Mouse (Mus musculus): Measurements from ENCODE around the gene Tmem170. TPM values are rescaled to one million over a fixed set of nuclear protein-coding genes. Genes with fewer than 3 reads are reported as not detected.

Gene Tmem170
- total RNA-seq (2021), result 1 to 10 TPM; 2.6 to 3.1 TPM

- intact Hi-C loops (cut with DNase I), result no loop called here
- peak; percentile 94 to 97 for DNase-seq (ENCODE audit: extremely low spot score in 1 of 2, low spot score in 2 of 2)
Observed at GRCm38 (mm10) chr8:111876355-111876948, at the start of gene Tmem170. Gene Tmem170 (minus strand): TSS chr8:111876750.

DNA sequence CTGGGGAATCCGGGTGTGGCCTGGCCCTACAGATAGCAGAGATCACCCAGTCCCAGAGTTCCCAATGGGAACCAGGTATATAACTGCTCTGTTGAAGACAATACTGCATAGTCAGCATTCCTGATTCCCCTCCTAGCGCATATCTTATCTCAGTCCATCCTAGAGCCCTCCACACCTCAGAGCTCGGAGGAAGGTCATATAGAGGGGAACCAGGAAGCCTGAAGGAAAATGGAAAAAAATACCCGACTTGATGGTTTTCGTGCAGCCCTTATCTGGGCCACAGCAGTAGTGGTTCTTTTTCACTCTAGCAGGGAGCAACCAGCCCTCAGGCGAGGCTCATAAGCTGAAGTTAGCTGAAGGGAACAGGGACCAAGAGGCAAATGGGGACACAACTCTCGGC is 48.4 kb upstream of the Tmem170 start:
- DNase-seq (ENCODE audit: extremely low spot score in 1 of 2, low spot score in 2 of 2), result no peak
- intact Hi-C loops (cut with DNase I), result no loop called here

- peak in 1 of 2 experiments; percentile 57 for DNase-seq (ENCODE audit: extremely low spot score in 1 of 2, low spot score in 2 of 2)
- intact Hi-C loops (cut with DNase I), result no loop called here
Observed at GRCm38 (mm10) chr8:111923383-111923804, 46.8 kb upstream of the Tmem170 start.

GRCm38 (mm10) chr8:111920971-111921370 is 44.4 kb upstream of the Tmem170 start:
- no peak for DNase-seq (ENCODE audit: extremely low spot score in 1 of 2, low spot score in 2 of 2)
- intact Hi-C loops (cut with DNase I), result no loop called here

GRCm38 (mm10) chr8:111919663-111920062 is 43.1 kb upstream of the Tmem170 start:
- intact Hi-C loops (cut with DNase I), result no loop called here
- no peak for DNase-seq (ENCODE audit: extremely low spot score in 1 of 2, low spot score in 2 of 2)

DNA sequence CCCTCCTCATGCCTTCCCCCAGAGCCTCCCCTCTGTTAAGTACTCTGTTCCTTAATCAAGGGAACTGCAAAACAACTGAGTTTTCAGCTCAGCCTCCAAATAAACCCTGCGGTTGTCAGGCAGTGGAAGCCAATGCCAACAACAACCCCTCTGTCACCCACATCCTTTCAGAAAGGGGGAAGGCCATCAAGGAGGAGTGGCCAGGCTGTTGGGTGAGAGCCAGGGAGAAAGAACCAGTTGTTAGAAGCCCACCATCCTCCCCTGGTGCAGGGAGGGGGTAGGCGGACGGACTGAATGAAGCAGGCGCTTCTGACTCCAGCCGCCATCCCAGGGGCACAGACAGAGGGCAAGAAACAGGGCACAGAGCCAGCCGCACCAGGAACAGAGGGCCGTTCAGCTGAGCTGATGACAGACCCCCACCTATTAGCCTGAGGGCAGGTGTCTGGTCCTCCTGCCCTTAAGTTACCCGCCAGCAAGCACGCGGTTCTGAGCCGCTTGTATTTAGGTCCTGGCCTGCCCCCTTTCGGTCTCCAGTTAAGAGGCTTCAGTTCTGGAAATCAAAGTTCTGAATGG is 36.4 kb upstream of the Tmem170 start:
- DNase-seq (ENCODE audit: extremely low spot score in 1 of 2, low spot score in 2 of 2), result peak; percentile 55 to 79

DNA sequence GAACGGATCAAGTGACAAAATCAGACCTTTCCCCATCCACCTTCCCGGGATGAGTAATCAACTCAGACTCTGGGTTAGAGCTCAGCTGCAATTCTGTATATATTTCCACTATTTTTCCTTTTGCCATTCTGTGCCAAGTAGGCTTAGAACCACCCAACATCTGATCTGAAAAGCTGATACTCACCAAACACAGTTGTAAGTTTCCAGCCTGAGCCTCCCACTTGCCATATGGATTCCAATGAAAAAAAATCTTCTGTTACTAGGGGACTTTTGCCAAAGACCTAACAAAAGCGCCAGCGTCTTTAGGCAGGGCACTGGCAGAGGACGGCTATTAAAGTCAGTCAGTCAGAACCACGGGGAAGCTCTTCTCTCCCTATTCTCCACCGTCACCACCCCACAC is 35.0 kb upstream of the Tmem170 start:
- no peak for DNase-seq (ENCODE audit: extremely low spot score in 1 of 2, low spot score in 2 of 2)
- intact Hi-C loops (cut with DNase I), result no loop called here

More for the DNA sequence above, 36.4 kb upstream of the Tmem170 start:
- intact Hi-C loops (cut with DNase I), result no loop called here

DNA sequence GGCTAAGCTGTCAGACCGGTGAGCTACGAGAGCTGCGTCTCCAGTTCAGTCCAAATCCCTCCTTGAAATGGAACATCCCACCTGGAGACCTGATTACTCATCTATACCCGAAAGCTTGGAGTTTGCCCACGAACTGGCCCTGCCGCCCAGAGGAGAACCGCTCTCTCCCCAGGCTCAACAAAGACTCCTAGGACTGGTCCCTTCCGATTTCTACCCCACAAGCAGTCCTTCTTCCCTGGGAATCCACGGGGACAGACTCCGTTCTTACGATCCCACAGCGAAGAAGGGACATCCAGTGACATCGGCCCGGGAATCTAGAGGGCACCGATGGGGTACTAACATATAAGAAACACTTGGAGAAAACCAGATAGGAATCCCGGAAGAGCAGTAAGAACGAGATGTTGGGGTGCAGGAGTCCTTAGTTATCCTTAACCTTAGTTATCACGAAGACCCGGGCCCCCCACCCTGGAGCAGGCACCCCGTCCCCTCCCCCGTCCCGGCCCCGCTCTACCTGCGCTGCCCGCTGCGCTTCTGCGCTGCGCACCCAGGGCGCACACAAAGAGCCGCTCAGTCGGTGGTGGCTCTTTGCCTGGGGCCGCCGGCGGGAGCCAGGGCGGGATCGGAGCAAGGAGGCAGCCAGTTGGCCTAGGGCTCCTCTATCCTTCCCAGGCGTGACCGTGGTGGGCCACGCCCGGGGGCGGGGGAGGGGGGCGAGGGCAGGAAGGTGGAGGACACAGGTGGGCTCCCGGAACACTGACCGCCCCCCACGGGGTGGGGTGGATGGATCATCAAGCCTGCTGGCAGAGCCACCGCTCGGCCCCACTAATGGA is 33.3 kb upstream of the Tmem170 start, which contains the start of gene Chst5:
TSS of gene Chst5 (minus strand) at position 827 of the 830 bp plus-strand sequence.
- intact Hi-C loops (cut with DNase I), result no loop called here
- peak in 1 of 2 experiments; percentile 40 for DNase-seq (ENCODE audit: extremely low spot score in 1 of 2, low spot score in 2 of 2)

- intact Hi-C loops (cut with DNase I), result no loop called here
- DNase-seq (ENCODE audit: extremely low spot score in 1 of 2, low spot score in 2 of 2), result no peak
Observed at GRCm38 (mm10) chr8:111905500-111906121, 29.1 kb upstream of the Tmem170 start.

GRCm38 (mm10) chr8:111902080-111902479 is 25.5 kb upstream of the Tmem170 start:
- DNase-seq (ENCODE audit: extremely low spot score in 1 of 2, low spot score in 2 of 2), result no peak
- intact Hi-C loops (cut with DNase I), result no loop called here

GRCm38 (mm10) chr8:111898586-111898985 is 22.0 kb upstream of the Tmem170 start:
- intact Hi-C loops (cut with DNase I), result no loop called here
- no peak for DNase-seq (ENCODE audit: extremely low spot score in 1 of 2, low spot score in 2 of 2)

- intact Hi-C loops (cut with DNase I), result no loop called here
Observed at GRCm38 (mm10) chr8:111894955-111895354, 18.4 kb upstream of the Tmem170 start.

GRCm38 (mm10) chr8:111892615-111893014 is 16.1 kb upstream of the Tmem170 start:
- intact Hi-C loops (cut with DNase I), result no loop called here

More at GRCm38 (mm10) chr8:111894955-111895354, 18.4 kb upstream of the Tmem170 start:
- no peak for DNase-seq (ENCODE audit: extremely low spot score in 1 of 2, low spot score in 2 of 2)

DNA sequence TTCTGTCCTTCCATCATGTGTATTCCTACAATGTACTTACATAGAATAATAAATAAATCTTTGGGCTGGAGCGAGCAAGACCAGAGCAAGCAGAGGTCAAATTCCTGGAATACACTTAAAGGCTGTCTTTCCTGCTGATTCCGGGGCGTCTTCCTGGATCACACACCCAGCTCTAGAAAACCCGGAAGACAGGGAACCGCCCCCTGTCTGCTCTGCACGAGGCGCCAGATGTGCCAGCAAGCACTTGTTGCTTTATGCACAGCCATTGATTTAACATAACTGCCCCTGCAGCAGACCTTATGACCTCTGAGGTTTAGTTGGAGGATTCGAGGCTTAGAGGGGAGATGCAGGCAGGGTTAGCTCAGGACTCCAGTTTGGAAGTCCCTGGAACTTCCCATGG is 15.4 kb upstream of the Tmem170 start:
- intact Hi-C loops (cut with DNase I), result no loop called here

More at GRCm38 (mm10) chr8:111892615-111893014, 16.1 kb upstream of the Tmem170 start:
- DNase-seq (ENCODE audit: extremely low spot score in 1 of 2, low spot score in 2 of 2), result no peak

DNA sequence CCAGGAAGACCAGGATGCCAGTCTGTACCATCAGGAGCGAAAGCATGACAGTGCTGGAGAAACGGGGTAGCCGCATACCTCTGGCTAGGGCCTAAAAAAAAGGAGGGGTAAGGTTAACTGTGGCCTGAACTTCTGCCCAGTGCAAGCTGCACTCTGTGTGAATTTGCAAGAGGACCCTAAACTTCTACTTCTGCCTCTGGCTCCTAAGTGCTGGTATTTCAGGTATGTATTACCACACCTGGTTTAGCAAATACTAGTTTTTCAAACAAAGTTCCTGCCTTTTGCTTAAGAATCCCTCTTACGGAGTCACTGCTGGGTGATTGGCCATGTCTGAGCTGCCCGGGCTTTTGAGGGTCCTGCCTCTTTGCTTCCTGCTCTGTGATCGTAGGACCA is 14.4 kb upstream of the Tmem170 start:
- DNase-seq (ENCODE audit: extremely low spot score in 1 of 2, low spot score in 2 of 2), result no peak
- intact Hi-C loops (cut with DNase I), result no loop called here

More for the DNA sequence above, 15.4 kb upstream of the Tmem170 start:
- no peak for DNase-seq (ENCODE audit: extremely low spot score in 1 of 2, low spot score in 2 of 2)

DNA sequence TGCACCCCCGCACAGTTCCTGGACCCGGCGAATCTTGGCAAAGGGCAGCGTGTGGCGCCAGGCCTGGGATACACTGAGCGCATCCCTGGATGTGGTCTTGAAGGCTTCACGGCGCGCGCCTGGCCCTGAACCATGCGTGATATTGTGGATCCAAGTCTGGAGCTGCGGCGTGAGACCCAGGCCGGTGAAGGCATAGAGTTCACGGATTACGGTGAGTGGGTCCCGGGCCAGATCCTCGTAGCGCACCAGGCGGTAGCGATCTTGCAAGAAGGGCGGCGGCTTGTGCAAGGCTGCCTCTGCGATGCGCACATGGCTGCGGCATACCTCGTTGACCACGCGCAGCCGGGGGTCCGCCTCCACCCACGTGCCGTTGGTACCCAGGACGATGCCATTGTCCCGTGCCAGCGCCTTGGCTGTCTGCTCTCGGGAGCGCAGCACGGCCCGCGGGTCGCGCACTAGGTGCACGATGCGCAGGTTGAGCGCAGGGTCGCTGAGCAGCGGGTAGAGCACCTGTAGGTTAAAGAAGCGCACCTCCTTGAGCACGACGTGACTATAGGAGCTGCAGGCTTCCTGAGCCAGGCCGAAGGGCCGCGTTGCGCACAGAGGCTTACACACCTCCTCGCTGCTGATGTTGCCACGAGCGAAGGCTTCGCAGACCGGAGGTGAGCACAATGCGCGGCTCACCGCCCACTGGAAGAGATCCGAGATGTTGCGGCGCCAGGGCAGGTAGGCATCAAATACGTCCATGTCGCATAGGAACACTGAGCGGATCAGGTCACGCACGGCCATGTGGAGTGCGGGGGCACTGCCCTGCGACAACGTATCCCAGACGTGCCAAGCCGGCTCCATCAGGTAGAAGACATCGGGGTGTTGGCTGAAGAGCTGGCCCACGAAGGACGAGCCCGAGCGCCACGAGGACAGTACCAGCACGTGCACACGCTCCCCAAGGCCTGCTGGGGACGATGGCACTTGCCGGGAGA is 13.7 kb upstream of the Tmem170 start:
- intact Hi-C loops (cut with DNase I), result loop anchor here (10.0 kb wide), 1 partner anchor 95 kb away; no protein-coding TSS in a partner anchor
- DNase-seq (ENCODE audit: extremely low spot score in 1 of 2, low spot score in 2 of 2), result peak in 1 of 2 experiments; percentile 40

DNA sequence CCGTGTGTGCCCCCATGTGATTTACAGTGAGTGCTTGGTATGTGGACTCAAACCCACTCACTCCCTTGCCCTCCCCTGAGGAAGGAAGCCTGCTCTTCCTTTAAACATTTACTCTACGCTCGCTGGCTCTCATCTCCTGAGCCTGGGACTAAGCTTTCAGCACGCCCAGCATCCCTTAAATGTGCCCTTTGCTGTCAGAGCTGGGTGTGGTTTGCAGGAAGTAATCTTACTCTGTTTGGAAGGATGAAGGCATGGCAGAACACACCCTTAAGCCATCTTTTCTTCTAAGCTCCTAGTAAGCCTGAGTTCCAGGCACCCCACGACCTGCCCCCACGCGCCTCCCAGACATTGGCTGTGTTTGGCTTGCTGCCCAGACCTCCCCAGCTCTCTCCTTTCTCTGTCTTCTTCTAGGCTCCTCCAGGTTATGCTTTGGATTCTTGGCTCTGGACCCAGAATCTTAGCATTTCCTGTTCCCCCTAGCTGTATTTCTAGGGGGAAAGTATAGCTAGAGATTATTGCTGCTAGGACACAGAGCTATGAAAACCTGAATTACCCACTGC is 11.6 kb upstream of the Tmem170 start:
- DNase-seq (ENCODE audit: extremely low spot score in 1 of 2, low spot score in 2 of 2), result peak in 1 of 2 experiments; percentile 58
- intact Hi-C loops (cut with DNase I), result loop anchor here (10.0 kb wide), 1 partner anchor 97 kb away; no protein-coding TSS in a partner anchor

GRCm38 (mm10) chr8:111887479-111887878 is 10.9 kb upstream of the Tmem170 start:
- no peak for DNase-seq (ENCODE audit: extremely low spot score in 1 of 2, low spot score in 2 of 2)
- intact Hi-C loops (cut with DNase I), result loop anchor here (10.0 kb wide), 1 partner anchor 97 kb away; no protein-coding TSS in a partner anchor

All from left cerebral cortex, postnatal 10 days (tissue).